Mouse (Mus musculus) layer of hippocampus, adult 18-20 months (tissue): ENCODE data around the gene Ccna2. TPM values are rescaled to one million over a fixed set of nuclear protein-coding genes. Genes with fewer than 3 reads are reported as not detected.

Experiments used
- DNase-seq, 2 experiments: peaks; one replicate each; pipeline ENCODE4 v3.0.0; 2022; ENCODE audit warnings: low spot score in 2 of 2
- total RNA-seq, 2 experiments: library from RNA; stranded (reverse); gene quantifications; 2 replicates each; pipeline ENCODE4 v1.2.3; 2021

Gene Ccna2
- total RNA-seq, 2 experiments from 2014 or later, result 0.54 to 0.74 TPM

GRCm38 (mm10) chr3:36536041-36536440, 35.9 kb downstream of the Ccna2 start:
- DNase-seq, result no peak

DNA sequence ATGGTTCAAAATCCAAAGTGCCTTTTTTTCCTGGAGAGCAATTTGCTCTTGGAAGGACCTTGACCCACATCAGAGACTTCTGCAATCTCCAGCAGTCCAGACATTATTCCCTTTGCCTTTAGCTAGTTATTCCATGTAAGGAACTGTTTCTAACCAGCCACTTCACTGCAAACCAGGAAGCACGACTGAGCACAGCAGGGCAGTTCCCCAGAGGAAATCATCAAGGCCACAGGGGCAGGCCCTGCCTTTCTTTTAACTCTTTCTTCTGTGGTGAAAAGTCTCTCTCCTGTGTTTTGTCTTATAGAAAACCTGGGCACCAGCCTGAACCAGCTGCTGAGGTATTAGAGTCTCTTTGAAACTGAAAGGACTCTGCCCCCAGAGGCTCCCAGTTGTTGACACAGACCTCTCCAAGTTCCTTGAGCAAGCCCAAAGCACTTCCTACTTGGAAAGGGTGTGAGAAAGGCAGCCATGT, 38.7 kb downstream of the Ccna2 start:
- DNase-seq, result no peak

GRCm38 (mm10) chr3:36532738-36533137, 39.2 kb downstream of the Ccna2 start:
- no peak for DNase-seq

- peak in 1 of 2 experiments; percentile 17 for DNase-seq
Observed at GRCm38 (mm10) chr3:36531979-36532542, 39.9 kb downstream of the Ccna2 start.

- no peak for DNase-seq
Observed at GRCm38 (mm10) chr3:36531242-36531641, 40.7 kb downstream of the Ccna2 start.

- DNase-seq, result no peak
Observed at GRCm38 (mm10) chr3:36530781-36531180, 41.2 kb downstream of the Ccna2 start.

GRCm38 (mm10) chr3:36530345-36530744, 41.6 kb downstream of the Ccna2 start:
- no peak for DNase-seq

DNA sequence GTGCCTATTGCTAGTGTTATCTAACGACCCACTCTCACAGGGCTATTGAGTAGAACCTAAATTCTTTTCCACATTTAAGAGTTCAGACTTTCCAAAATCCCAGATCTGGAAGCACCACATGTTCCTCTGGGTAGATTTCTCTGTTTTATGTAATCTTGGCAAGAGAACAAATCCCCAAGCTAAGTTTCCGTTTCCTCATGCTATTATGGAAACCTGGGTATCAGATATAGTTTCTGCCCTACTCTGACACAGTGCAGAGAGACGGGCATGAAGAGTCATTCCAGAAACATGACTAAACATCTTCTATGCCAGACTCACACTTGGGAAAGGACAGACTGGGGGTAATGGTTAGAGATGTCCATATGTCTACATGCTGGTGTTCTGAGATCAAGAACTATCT, 47.5 kb downstream of the Ccna2 start:
- no peak for DNase-seq

DNA sequence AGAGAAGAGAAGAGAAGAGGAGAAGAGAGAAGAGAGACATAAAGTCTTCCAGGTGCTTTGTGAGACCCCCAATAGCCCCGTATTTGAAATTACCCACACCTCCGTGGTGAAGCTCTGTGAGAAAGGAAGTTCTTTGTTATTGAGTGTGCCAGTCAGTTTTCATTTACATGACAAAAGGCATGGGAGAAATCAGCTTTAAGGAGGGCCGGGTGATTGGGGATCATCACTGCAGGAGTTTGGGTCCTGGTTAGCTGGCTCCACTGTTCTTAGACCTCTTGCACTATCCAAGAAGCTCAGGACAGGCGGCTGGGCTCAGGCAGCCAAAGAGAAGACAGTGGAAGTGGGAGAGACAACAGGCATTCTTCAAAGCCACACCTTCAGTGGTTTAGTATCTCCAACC, 49.8 kb downstream of the Ccna2 start:
- no peak for DNase-seq

DNA sequence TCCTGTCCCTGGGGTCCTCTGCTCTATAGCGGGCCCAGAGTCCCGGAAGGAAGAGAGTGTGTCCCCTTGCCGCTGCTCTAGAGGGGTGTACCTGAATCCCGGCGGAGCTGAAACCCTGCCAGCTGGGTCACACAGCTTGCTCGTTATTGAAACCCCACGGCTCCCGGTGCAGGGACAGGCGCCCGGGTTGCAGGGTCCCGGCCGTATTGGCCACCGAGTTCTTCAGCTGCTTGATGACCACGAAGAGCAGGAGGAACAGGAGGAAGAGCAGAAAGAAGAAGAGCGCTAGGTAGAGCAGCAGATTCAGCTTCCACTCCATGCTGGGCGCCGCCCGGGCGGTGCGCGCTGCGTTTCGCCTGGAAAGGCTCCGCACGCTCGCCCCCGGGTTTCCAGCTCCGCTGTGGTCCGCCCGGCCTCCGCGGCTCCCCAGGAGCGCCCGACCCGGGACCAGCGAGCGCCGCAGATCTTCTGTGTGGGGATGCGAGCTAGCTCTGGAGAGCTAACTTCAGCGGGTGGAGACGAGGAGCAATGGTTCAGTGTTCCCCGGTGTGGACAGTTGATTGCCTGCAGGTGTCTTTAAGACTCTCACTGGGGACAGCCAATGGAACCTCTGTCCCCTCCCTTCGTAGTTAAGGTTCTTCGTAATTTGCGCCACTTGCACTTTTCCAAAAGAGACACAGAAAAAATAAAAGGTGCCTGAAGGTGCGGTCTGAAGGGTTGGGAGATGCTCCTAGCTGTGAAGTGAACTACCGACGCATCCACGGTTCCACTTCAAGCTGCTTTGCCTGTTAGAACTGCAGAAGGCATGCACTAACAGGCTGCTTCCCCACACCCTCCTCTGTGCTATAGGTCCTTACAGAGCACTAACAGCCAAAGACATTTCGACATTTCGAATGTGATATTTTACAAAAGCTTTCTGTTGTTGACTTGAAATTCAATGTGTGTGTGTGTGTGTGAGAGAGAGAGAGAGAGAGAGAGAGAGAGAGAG, 50.6 kb downstream of the Ccna2 start, which contains the start of gene Gm11549:
Gm11549 (minus strand) TSS at position 741 of the 988 bp plus-strand sequence.
- peak in 1 of 2 experiments; percentile 34 for DNase-seq

DNA sequence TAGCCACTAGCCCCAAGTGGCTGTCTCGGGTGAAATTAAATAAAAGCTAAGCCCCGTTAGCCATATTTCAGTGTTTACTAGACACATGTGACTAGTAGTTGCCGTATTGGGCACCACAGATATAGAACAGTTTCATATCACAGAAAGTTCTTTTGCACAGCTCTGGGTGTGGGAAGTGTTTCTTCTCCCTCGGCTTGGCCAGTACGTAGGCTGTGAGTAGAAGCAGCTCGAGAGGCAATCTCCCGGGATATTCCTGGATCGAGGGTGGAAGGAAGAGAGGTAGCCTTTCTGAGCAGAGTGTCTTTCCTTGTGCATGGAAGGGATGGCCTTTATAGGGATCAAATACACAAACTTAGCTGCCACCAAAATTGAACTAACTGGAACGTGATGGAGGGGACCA, 55.8 kb downstream of the Ccna2 start:
- no peak for DNase-seq

Other genes with a start within 250 kb of the Ccna2 start
- 10 to 100 TPM; 67.0 to 67.5 TPM for gene Anxa5, start 96.3 kb downstream of the Ccna2 start, total RNA-seq
- gene 1810062G17Rik, start 96.2 kb downstream of the Ccna2 start, total RNA-seq, result not detected
- 1 to 10 TPM; 2.7 to 3.3 TPM for gene Gm11549, start 50.3 kb downstream of the Ccna2 start, total RNA-seq
- 10 to 100 TPM; 36.8 to 40.9 TPM for gene Exosc9, start 19.5 kb downstream of the Ccna2 start, total RNA-seq
- gene Bbs7, start 41.3 kb upstream of the Ccna2 start, total RNA-seq, result 10 to 100 TPM; 18.1 to 20.4 TPM
- 1 to 10 TPM; 5.0 to 6.5 TPM for gene Trpc3, start 118.0 kb upstream of the Ccna2 start, total RNA-seq